Mouse (Mus musculus) left cerebral cortex, adult 18-20 months (tissue): ENCODE data around the gene Dscaml1. TPM values are rescaled to one million over a fixed set of nuclear protein-coding genes. Genes with fewer than 3 reads are reported as not detected.

ENCODE experiments used
- total RNA-seq, 2 experiments: library from RNA; stranded (reverse); gene quantifications; 2 replicates each; pipeline ENCODE4 v1.2.3; 2021

Dscaml1 gene
- total RNA-seq, 2 experiments from 2014 or later: 47.7 to 48.3 TPM

Other genes starting within 250 kb of the Dscaml1 start
- 1 to 10 TPM in 1 of 2 experiments, under 1 TPM in 1; 0.84 to 1.3 TPM for gene BC049352, start 244.6 kb upstream of the Dscaml1 start, total RNA-seq
- under 1 TPM in 1 of 2 experiments, not detected in 1; 0.28 TPM for gene Tmprss4, start 222.5 kb upstream of the Dscaml1 start, total RNA-seq
- 1 to 10 TPM; 2.6 to 3.4 TPM for gene Il10ra, start 157.5 kb upstream of the Dscaml1 start, total RNA-seq
- gene Tmprss13, start 107.5 kb upstream of the Dscaml1 start, total RNA-seq: not detected
- gene Fxyd6, start 56.4 kb upstream of the Dscaml1 start, total RNA-seq: 100 to 1,000 TPM in 1 of 2 experiments, 10 to 100 TPM in 1; 96.2 to 132 TPM
- 1 to 10 TPM; 8.0 to 8.2 TPM for gene Fxyd2, start 27.0 kb upstream of the Dscaml1 start, total RNA-seq